Mouse (Mus musculus) spleen, adult 2 months (tissue): ENCODE measurements around the gene Gss. TPM values are rescaled to one million over a fixed set of nuclear protein-coding genes. Genes with fewer than 3 reads are reported as not detected.

ENCODE experiments used
- DNase-seq, 2 experiments: peaks; one replicate each; pipeline versions ENCODE4 v3.0.0 to v3.0.0-alpha.2; 2012 to 2021; ENCODE audit warnings: low spot score in 2 of 2, low read depth in 1 of 2
- H3K27ac ChIP-seq: fragments of 200-500 bp; 2 replicates; pipeline ENCODE4 v1.5.1; 2012; ENCODE audit warnings: low read length, inconsistent platforms; ENCODE audit not compliant: insufficient read depth
- H3K27me3 ChIP-seq: fragments of 200-500 bp; 2 replicates; pipeline ENCODE4 v1.6.1; 2012; ENCODE audit warnings: mild to moderate bottlenecking, moderate library complexity, low read length, inconsistent platforms; ENCODE audit not compliant: control insufficient read depth, insufficient read depth
- H3K36me3 ChIP-seq: fragments of 200-500 bp; 2 replicates; pipeline ENCODE4 v1.6.1; 2012; ENCODE audit warnings: mild to moderate bottlenecking, low read length, inconsistent platforms; ENCODE audit not compliant: control insufficient read depth, insufficient read depth
- H3K4me1 ChIP-seq: fragments of 200-500 bp; 2 replicates; pipeline ENCODE4 v1.6.1; 2011; ENCODE audit warnings: inconsistent platforms; ENCODE audit not compliant: control insufficient read depth, insufficient read depth, insufficient read length
- H3K4me3 ChIP-seq: fragments of 200-500 bp; 2 replicates; pipeline ENCODE4 v1.5.1; 2011; ENCODE audit warnings: mild to moderate bottlenecking, inconsistent platforms; ENCODE audit not compliant: insufficient read depth, insufficient read length; ENCODE audit errors: extremely low read depth
- CTCF ChIP-seq: fragments of 200-500 bp; IDR thresholded peaks from 2 replicates; pipeline ENCODE4 v1.5.1; 2011; ENCODE audit warnings: mild to moderate bottlenecking, inconsistent platforms; ENCODE audit not compliant: insufficient read depth, insufficient read length, insufficient replicate concordance; ENCODE audit errors: extremely low read depth
- POLR2A ChIP-seq: fragments of 200-500 bp; IDR thresholded peaks from 2 replicates; pipeline ENCODE4 v1.6.1; 2011; ENCODE audit warnings: low read depth, low read length, inconsistent platforms
- WGBS: fragments of 180-500 bp; shearing (Covaris S2); methylation state at CpG from one replicate; pipeline ENCODE4 v1.1.7; 2018; 5-methylcytosine and 5-hydroxymethylcytosine counted together
- polyA plus RNA-seq: library from polyadenylated mRNA; depleted of rRNA; stranded (reverse); fragments of >200 nt; gene quantifications from 2 replicates; pipeline ENCODE4 v1.2.3, GENCODE M21; 2012; rRNA removed

Gene Gss
- polyA plus RNA-seq, 1 experiment: 9.9 TPM

- Histone ChIP-seq H3K36me3 (no peaks in the 10 kb centered on the region), H3K27me3 (0 out of 2 replicates have a peak, but pooled peaks cover 2% of the 10 kb centered on the region), H3K4me1 (peaks cover 13% of the 10 kb centered on the region), H3K27ac (peak within 1 kb of the TSS; percentile 38), H3K4me3 (peak within 1 kb of the TSS; percentile 74)
- 3% methylated on average over 70 of the region's 70 CpGs for WGBS
- peak; percentile 63; the same call in 1 of the 2 replicates for TF ChIP-seq CTCF
- TF ChIP-seq POLR2A: peak; percentile 23; the same call in 1 of the 2 replicates
- DNase-seq: peak; percentile 90 to 95
These were observed 74.9 kb downstream of the Gss start, which contains the start of the genes Acss2 and Ggt7 for GRCm38 (mm10) chr2:155517455-155518423. Acss2 (plus strand) TSS chr2:155517948. Ggt7 (minus strand) TSS chr2:155518237.

- TF ChIP-seq POLR2A (no peak), CTCF (peak; percentile 59; the same call in 1 of the 2 replicates)
- H3K36me3 ChIP-seq: no peaks in the 10 kb centered on the region
- 0 out of 2 replicates have a peak, but pooled peaks cover 2% of the 10 kb centered on the region for H3K27me3 ChIP-seq
- peaks cover 13% of the 10 kb centered on the region for H3K4me1 ChIP-seq
- no peak overlapping the region for H3K4me3 ChIP-seq
- peak in 1 of 2 experiments; percentile 42 for DNase-seq
- H3K27ac ChIP-seq: no peak overlapping the region
- 12% methylated on average over 1 of the region's 1 CpGs for WGBS
These were observed 76.7 kb downstream of the Gss start for GRCm38 (mm10) chr2:155515941-155516340.

GRCm38 (mm10) chr2:155514666-155515065 lies 77.9 kb downstream of the Gss start:
- H3K4me3 ChIP-seq: peak overlapping the region; percentile 42; the same call in 1 of the 2 replicates
- WGBS: 3% methylated on average over 22 of the region's 23 CpGs
- peaks cover 13% of the 10 kb centered on the region for H3K4me1 ChIP-seq
- DNase-seq: peak; percentile 40 to 77
- no peak overlapping the region for H3K27ac ChIP-seq
- TF ChIP-seq POLR2A (no peak), CTCF (peak; percentile 18; the same call in 1 of the 2 replicates)
- H3K27me3 ChIP-seq: 0 out of 2 replicates have a peak, but pooled peaks cover 2% of the 10 kb centered on the region
- H3K36me3 ChIP-seq: no peaks in the 10 kb centered on the region

- Histone ChIP-seq H3K36me3 (no peaks in the 10 kb centered on the region), H3K27me3 (0 out of 2 replicates have a peak, but pooled peaks cover 2% of the 10 kb centered on the region), H3K27ac (no peak overlapping the region), H3K4me1 (peaks cover 13% of the 10 kb centered on the region), H3K4me3 (no peak overlapping the region)
- TF ChIP-seq POLR2A (no peak), CTCF (no peak)
- no peak for DNase-seq
- 57% methylated on average over 5 of the region's 5 CpGs for WGBS
These were observed 79.1 kb downstream of the Gss start for GRCm38 (mm10) chr2:155513543-155513942.

Other genes with a start within 250 kb of the Gss start
- gene Pigu, start 235.4 kb downstream of the Gss start, polyA plus RNA-seq: 16.0 and 17.6 TPM in 2 replicates
- gene Trp53inp2, start 211.8 kb downstream of the Gss start, polyA plus RNA-seq: 16.9 and 29.8 TPM in 2 replicates
- gene Ncoa6, start 118.9 kb downstream of the Gss start, polyA plus RNA-seq: 41.8 and 59.8 TPM in 2 replicates
- gene Acss2, start 74.9 kb downstream of the Gss start, polyA plus RNA-seq: 13.1 TPM in 2 replicates
- 8.1 and 9.6 TPM in 2 replicates for gene Ggt7, start 74.6 kb downstream of the Gss start, polyA plus RNA-seq
- 0.04 TPM in 2 replicates for gene Myh7b, start 18.4 kb upstream of the Gss start, polyA plus RNA-seq
- gene Trpc4ap, start 99.6 kb upstream of the Gss start, polyA plus RNA-seq: 144 and 162 TPM in 2 replicates
- 65.0 and 70.8 TPM in 2 replicates for gene Edem2, start 136.7 kb upstream of the Gss start, polyA plus RNA-seq
- gene Gm17581, start 143.1 kb upstream of the Gss start, polyA plus RNA-seq: not detected in 2 replicates
- 9.0 and 10.5 TPM in 2 replicates for gene Procr, start 158.3 kb upstream of the Gss start, polyA plus RNA-seq
- gene Mmp24, start 182.5 kb upstream of the Gss start, polyA plus RNA-seq: 0.01 TPM in 1 of 2 replicates, not detected in the other
- gene BC029722, start 226.6 kb upstream of the Gss start, polyA plus RNA-seq: 31.9 and 43.7 TPM in 2 replicates
- gene Eif6, start 234.1 kb upstream of the Gss start, polyA plus RNA-seq: 77.0 and 90.7 TPM in 2 replicates
- not detected in 2 replicates for gene Fam83c, start 242.0 kb upstream of the Gss start, polyA plus RNA-seq